Mouse (Mus musculus) frontal cortex, postnatal 14 days (tissue): ENCODE measurements around the gene Orc1.

Source experiments
- DNase-seq, 2 experiments: peaks; one replicate each; pipeline ENCODE4 v3.0.0; 2022; ENCODE audit warnings: low spot score in 2 of 2

Orc1 gene

GRCm38 (mm10) chr4:108635101-108635500, 55.9 kb downstream of the Orc1 start:
- no peak for DNase-seq

GRCm38 (mm10) chr4:108637721-108638120, 58.5 kb downstream of the Orc1 start:
- DNase-seq: no peak

DNA sequence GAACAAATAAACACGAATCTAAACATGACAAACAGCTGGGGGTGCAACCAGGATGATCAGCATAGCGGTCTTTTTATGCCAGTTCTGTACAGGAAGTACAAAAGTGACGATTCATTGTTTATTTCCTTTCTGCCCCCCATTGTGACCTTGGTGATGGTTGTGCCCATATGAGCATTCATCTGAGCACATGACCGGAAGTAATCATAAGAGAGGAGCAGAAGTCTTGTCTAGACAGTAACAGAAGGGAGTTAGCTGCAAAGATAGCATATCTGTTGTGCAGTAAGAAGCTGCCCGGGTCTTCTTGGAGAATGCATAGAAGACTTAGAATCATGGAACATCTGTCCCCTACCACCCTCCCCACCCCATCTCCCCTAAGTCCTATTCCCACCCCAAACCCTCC, 59.5 kb downstream of the Orc1 start:
- no peak for DNase-seq

DNA sequence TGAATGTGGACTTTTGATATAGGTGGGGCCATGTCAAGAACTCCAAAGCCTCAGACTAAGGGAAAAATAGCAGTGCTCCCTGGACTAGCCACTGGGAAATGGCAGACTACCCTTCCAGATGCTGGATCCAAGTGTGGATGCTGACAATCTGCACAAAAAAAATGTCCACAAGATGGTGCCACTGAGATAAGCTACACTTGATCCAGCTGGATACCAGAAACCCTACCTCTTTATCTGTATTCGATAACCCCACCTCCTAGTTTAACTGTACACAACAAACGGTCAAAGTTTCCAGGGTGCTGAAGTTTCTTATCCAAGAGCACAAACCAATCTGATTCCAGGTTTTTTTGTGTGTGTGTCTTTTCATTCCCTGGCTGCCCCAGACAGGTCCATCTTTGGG, 85.2 kb downstream of the Orc1 start:
- no peak for DNase-seq
